Mouse (Mus musculus): Measurements from ENCODE around the gene St3gal5. TPM values are rescaled to one million over a fixed set of nuclear protein-coding genes. Genes with fewer than 3 reads are reported as not detected.

St3gal5 gene
- polyA plus RNA-seq, 1 experiment from 2014 or later: 44.4 TPM

- H3K9ac ChIP-seq (ENCODE audit: low read length): no peak overlapping the region
- no peak overlapping the region for H3K4me3 ChIP-seq (ENCODE audit: control insufficient read depth in 1 of 2, insufficient read depth in 1 of 2, low read depth in 1 of 2, low read length in 2 of 2)
- H3K27ac ChIP-seq (replicated peaks in 1 of 2; ENCODE audit: control insufficient read depth in 1 of 2, insufficient read depth in 1 of 2, low read depth in 2 of 2, low read length in 2 of 2): no peak overlapping the region
- no peaks in the 10 kb centered on the region for H3K4me1 ChIP-seq (ENCODE audit: control insufficient read depth in 2 of 2, insufficient read depth in 2 of 2, low read length in 2 of 2)
- H3K27me3 ChIP-seq (ENCODE audit: control insufficient read depth, insufficient read depth, low read length): no peaks in the 10 kb centered on the region
- H3K4me2 ChIP-seq (ENCODE audit: low read length): no peak overlapping the region
- WGBS: 87% methylated on average over 8 of the region's 8 CpGs
- peaks cover 40% of the 10 kb centered on the region for H3K36me3 ChIP-seq (ENCODE audit: control insufficient read depth, insufficient read depth, low read length)
- no peaks in the 10 kb centered on the region for H3K9me3 ChIP-seq (ENCODE audit: control insufficient read depth, low read length)
- no peak for ATAC-seq (ENCODE audit: insufficient number of reproducible peaks, insufficient read depth, low FRiP score, low read depth)
These were observed 58.3 kb downstream of the St3gal5 start for GRCm38 (mm10) chr6:72155649-72156048.

- Histone ChIP-seq H3K4me3 (ENCODE audit: control insufficient read depth in 1 of 2, insufficient read depth in 1 of 2, low read depth in 1 of 2, low read length in 2 of 2) (no peak overlapping the region), H3K9me3 (ENCODE audit: control insufficient read depth, low read length) (no peaks in the 10 kb centered on the region), H3K36me3 (ENCODE audit: control insufficient read depth, insufficient read depth, low read length) (peaks cover 15% of the 10 kb centered on the region; the same call in 1 of the 2 replicates), H3K4me1 (ENCODE audit: control insufficient read depth in 2 of 2, insufficient read depth in 2 of 2, low read length in 2 of 2) (peaks cover 7 to 10% of the 10 kb centered on the region in 2 experiments), H3K27me3 (ENCODE audit: control insufficient read depth, insufficient read depth, low read length) (no peaks in the 10 kb centered on the region), H3K4me2 (ENCODE audit: low read length) (no peak overlapping the region), H3K27ac (replicated peaks in 1 of 2; ENCODE audit: control insufficient read depth in 1 of 2, insufficient read depth in 1 of 2, low read depth in 2 of 2, low read length in 2 of 2) (no peak overlapping the region), H3K9ac (ENCODE audit: low read length) (no peak overlapping the region)
- no peak for ATAC-seq (ENCODE audit: insufficient number of reproducible peaks, insufficient read depth, low FRiP score, low read depth)
- WGBS: 86% methylated on average over 8 of the region's 8 CpGs
These were observed 61.8 kb downstream of the St3gal5 start for GRCm38 (mm10) chr6:72158966-72159764.

GRCm38 (mm10) chr6:72159861-72160395, 62.5 kb downstream of the St3gal5 start:
- Histone ChIP-seq H3K9me3 (ENCODE audit: control insufficient read depth, low read length) (no peaks in the 10 kb centered on the region), H3K4me2 (ENCODE audit: low read length) (no peak overlapping the region), H3K36me3 (ENCODE audit: control insufficient read depth, insufficient read depth, low read length) (peaks cover 11% of the 10 kb centered on the region; the same call in 1 of the 2 replicates), H3K9ac (ENCODE audit: low read length) (no peak overlapping the region), H3K4me1 (ENCODE audit: control insufficient read depth in 2 of 2, insufficient read depth in 2 of 2, low read length in 2 of 2) (peaks cover 7 to 17% of the 10 kb centered on the region in 2 experiments), H3K27ac (replicated peaks in 1 of 2; ENCODE audit: control insufficient read depth in 1 of 2, insufficient read depth in 1 of 2, low read depth in 2 of 2, low read length in 2 of 2) (no peak overlapping the region), H3K27me3 (ENCODE audit: control insufficient read depth, insufficient read depth, low read length) (no peaks in the 10 kb centered on the region), H3K4me3 (ENCODE audit: control insufficient read depth in 1 of 2, insufficient read depth in 1 of 2, low read depth in 1 of 2, low read length in 2 of 2) (no peak overlapping the region)
- ATAC-seq (ENCODE audit: insufficient number of reproducible peaks, insufficient read depth, low FRiP score, low read depth): no peak
- 64% methylated on average over 10 of the region's 10 CpGs for WGBS

GRCm38 (mm10) chr6:72160991-72161390, 63.6 kb downstream of the St3gal5 start:
- ATAC-seq (ENCODE audit: insufficient number of reproducible peaks, insufficient read depth, low FRiP score, low read depth): no peak
- 81% methylated on average over 3 of the region's 3 CpGs for WGBS
- H3K4me2 ChIP-seq (ENCODE audit: low read length): no peak overlapping the region

GRCm38 (mm10) chr6:72161751-72162150, 64.4 kb downstream of the St3gal5 start:
- Histone ChIP-seq H3K9ac (ENCODE audit: low read length) (no peak overlapping the region), H3K27me3 (ENCODE audit: control insufficient read depth, insufficient read depth, low read length) (no peaks in the 10 kb centered on the region), H3K4me1 (ENCODE audit: control insufficient read depth in 2 of 2, insufficient read depth in 2 of 2, low read length in 2 of 2) (peaks cover 7 to 17% of the 10 kb centered on the region in 2 experiments), H3K4me2 (ENCODE audit: low read length) (no peak overlapping the region), H3K9me3 (ENCODE audit: control insufficient read depth, low read length) (no peaks in the 10 kb centered on the region), H3K36me3 (ENCODE audit: control insufficient read depth, insufficient read depth, low read length) (no peaks in the 10 kb centered on the region), H3K4me3 (ENCODE audit: control insufficient read depth in 1 of 2, insufficient read depth in 1 of 2, low read depth in 1 of 2, low read length in 2 of 2) (no peak overlapping the region), H3K27ac (replicated peaks in 1 of 2; ENCODE audit: control insufficient read depth in 1 of 2, insufficient read depth in 1 of 2, low read depth in 2 of 2, low read length in 2 of 2) (0 out of 4 replicates have a peak overlapping the region, but pooled peaks of 1 of the 2 experiments have one; percentile 30)
- ATAC-seq (ENCODE audit: insufficient number of reproducible peaks, insufficient read depth, low FRiP score, low read depth): 0 out of 2 replicates have a peak, but pooled peaks have one; percentile 6
- WGBS: 75% methylated on average over 5 of the region's 5 CpGs

More at GRCm38 (mm10) chr6:72160991-72161390, 63.6 kb downstream of the St3gal5 start:
- Histone ChIP-seq H3K9me3 (ENCODE audit: control insufficient read depth, low read length) (no peaks in the 10 kb centered on the region), H3K27ac (replicated peaks in 1 of 2; ENCODE audit: control insufficient read depth in 1 of 2, insufficient read depth in 1 of 2, low read depth in 2 of 2, low read length in 2 of 2) (no peak overlapping the region), H3K36me3 (ENCODE audit: control insufficient read depth, insufficient read depth, low read length) (0 out of 2 replicates have a peak, but pooled peaks cover under 1% of the 10 kb centered on the region), H3K27me3 (ENCODE audit: control insufficient read depth, insufficient read depth, low read length) (no peaks in the 10 kb centered on the region), H3K4me3 (ENCODE audit: control insufficient read depth in 1 of 2, insufficient read depth in 1 of 2, low read depth in 1 of 2, low read length in 2 of 2) (no peak overlapping the region), H3K9ac (ENCODE audit: low read length) (no peak overlapping the region), H3K4me1 (ENCODE audit: control insufficient read depth in 2 of 2, insufficient read depth in 2 of 2, low read length in 2 of 2) (peaks cover 7 to 17% of the 10 kb centered on the region in 2 experiments)

- WGBS: 25% methylated on average over 19 of the region's 19 CpGs
- H3K4me1 ChIP-seq (ENCODE audit: control insufficient read depth in 2 of 2, insufficient read depth in 2 of 2, low read length in 2 of 2): peaks cover 7 to 17% of the 10 kb centered on the region in 2 experiments
- H3K4me3 ChIP-seq (ENCODE audit: control insufficient read depth in 1 of 2, insufficient read depth in 1 of 2, low read depth in 1 of 2, low read length in 2 of 2): no peak overlapping the region
- H3K9me3 ChIP-seq (ENCODE audit: control insufficient read depth, low read length): no peaks in the 10 kb centered on the region
- no peaks in the 10 kb centered on the region for H3K36me3 ChIP-seq (ENCODE audit: control insufficient read depth, insufficient read depth, low read length)
- peak overlapping the region; percentile 27 for H3K4me2 ChIP-seq (ENCODE audit: low read length)
- H3K9ac ChIP-seq (ENCODE audit: low read length): peak overlapping the region; percentile 31; the same call in 1 of the 2 replicates
- peak; percentile 45; the same call in 1 of the 2 replicates for ATAC-seq (ENCODE audit: insufficient number of reproducible peaks, insufficient read depth, low FRiP score, low read depth)
- H3K27ac ChIP-seq (replicated peaks in 1 of 2; ENCODE audit: control insufficient read depth in 1 of 2, insufficient read depth in 1 of 2, low read depth in 2 of 2, low read length in 2 of 2): peak overlapping the region in 1 of 2 experiments; percentile 30; a peak in 2 of 4 replicates
- no peaks in the 10 kb centered on the region for H3K27me3 ChIP-seq (ENCODE audit: control insufficient read depth, insufficient read depth, low read length)
These were observed 64.9 kb downstream of the St3gal5 start for GRCm38 (mm10) chr6:72162155-72162890.

All from heart, embryonic 14.5 days (tissue).